ENCODE assay signal across 8 mouse cellular contexts in genomic region chr2:36135887-36136286, GRCm38 (mm10). TPM values are rescaled to one million over a fixed set of nuclear protein-coding genes. Genes with fewer than 3 reads are reported as not detected.
DNase-seq lines count a peak whose midpoint lies in the region; ATAC-seq and TF ChIP-seq lines count a peak whose summit lies in the region.

No protein-coding gene starts in this region.

- H3K79me2 ChIP-seq in CH12.LX (replicated peaks; ENCODE audit: control insufficient read depth, extremely low read depth, insufficient read depth, poor library complexity, severe bottlenecking): peaks cover 22% of the 10 kb centered on the region

- no peak for TF ChIP-seq CTCF in gastrocnemius, adult 2 months (IDR thresholded peaks at IDR 0.05)
- TF ChIP-seq CTCF in CH12.LX (conservative IDR thresholded peaks at IDR 0.05 in 1 of 2, IDR thresholded peaks at IDR 0.05 in 1 of 2; ENCODE audit: low read depth in 2 of 2, low read length in 2 of 2): no peak

- H3K36me3 ChIP-seq in CH12.LX (replicated peaks in 1 of 2; ENCODE audit: control insufficient read depth in 1 of 2, insufficient read depth in 1 of 2, low read length in 1 of 2): peaks cover 22 to 46% of the 10 kb centered on the region in 2 experiments
- H3K36me3 ChIP-seq in forebrain, embryonic 13.5 days (ENCODE audit: poor library complexity, severe bottlenecking): peaks cover 34% of the 10 kb centered on the region
- H3K36me3 ChIP-seq in liver, embryonic 13.5 days: peaks cover 35% of the 10 kb centered on the region

- no peak for DNase-seq in gastrocnemius, adult 2 months
- DNase-seq in gastrocnemius, adult 8-10 months (ENCODE audit: low spot score in 2 of 2): no peak
- no peak for DNase-seq in CH12.LX (ENCODE audit: extremely low read depth)
- DNase-seq in liver, embryonic 13.5 days: no peak
- no peak for DNase-seq in right cerebral cortex, postnatal 10 days (ENCODE audit: low spot score in 2 of 2)
- DNase-seq in embryo, embryonic 9.5 days (ENCODE audit: extremely low spot score): no peak
- no peak for DNase-seq in T-cell, adult 2 months (ENCODE audit: low spot score)

- H3K9ac ChIP-seq in CH12.LX (ENCODE audit: insufficient read depth, low read depth): peak overlapping the region; percentile 47
- peak overlapping the region; percentile 82 for H3K9ac ChIP-seq in forebrain, embryonic 13.5 days
- H3K9ac ChIP-seq in liver, embryonic 13.5 days: peak overlapping the region; percentile 86

- dilution Hi-C loops in CH12.LX (cut with MboI; ENCODE audit: extremely low pct_ligation_motif_present, extremely low pct_unique_long_range_greater_than_20kb, low sequenced_read_pairs): no loop called here

- ATAC-seq in forebrain, embryonic 13.5 days: no peak
- no peak for ATAC-seq in liver, embryonic 13.5 days (ENCODE audit: low read depth)

- H3K4me3 ChIP-seq in gastrocnemius, adult 2 months: peak overlapping the region; percentile 92
- peak overlapping the region; percentile 74 to 89 (median 88) for H3K4me3 ChIP-seq in CH12.LX (replicated peaks in 1 of 3; ENCODE audit: low read depth in 2 of 3, low read length in 2 of 3, poor library complexity in 1 of 3)
- peak overlapping the region; percentile 81 for H3K4me3 ChIP-seq in forebrain, embryonic 13.5 days
- H3K4me3 ChIP-seq in liver, embryonic 13.5 days (replicated peaks): peak overlapping the region; percentile 83

- WGBS in forebrain, embryonic 13.5 days: 1% methylated on average over 4 of the region's 4 CpGs
- WGBS in liver, embryonic 13.5 days (ENCODE audit: insufficient replicate concordance): under 1% methylated on average over 4 of the region's 4 CpGs

- H3K27me3 ChIP-seq in CH12.LX (replicated peaks): no peaks in the 10 kb centered on the region
- no peaks in the 10 kb centered on the region for H3K27me3 ChIP-seq in forebrain, embryonic 13.5 days
- no peaks in the 10 kb centered on the region for H3K27me3 ChIP-seq in liver, embryonic 13.5 days

- no peak for TF ChIP-seq EP300 in CH12.LX (IDR thresholded peaks at IDR 0.05; ENCODE audit: low read length)

- peaks cover 0 to 16% of the 10 kb centered on the region in 2 experiments; a peak in 2 of 4 replicates for H3K4me1 ChIP-seq in CH12.LX (ENCODE audit: control insufficient read depth in 1 of 2, insufficient read depth in 2 of 2)
- H3K4me1 ChIP-seq in forebrain, embryonic 13.5 days: peaks cover 14% of the 10 kb centered on the region
- peaks cover 36% of the 10 kb centered on the region for H3K4me1 ChIP-seq in liver, embryonic 13.5 days (replicated peaks)

- no peak for TF ChIP-seq POLR2A in CH12.LX (IDR thresholded peaks at IDR 0.05; ENCODE audit: low read depth, low read length)

- TF ChIP-seq RAD21 in CH12.LX (IDR thresholded peaks at IDR 0.05; ENCODE audit: low read depth, low read length): no peak

- intact Hi-C loops in gastrocnemius, adult 2 months (cut with DNase I): loop anchor here (5.0 kb wide), 1 partner anchor 89 kb away; the partner anchor contains the start of genes Morn5 and Ndufa8

- no peaks in the 10 kb centered on the region for H3K9me3 ChIP-seq in CH12.LX (replicated peaks; ENCODE audit: low read length)
- H3K9me3 ChIP-seq in forebrain, embryonic 13.5 days (replicated peaks): no peaks in the 10 kb centered on the region
- no peaks in the 10 kb centered on the region for H3K9me3 ChIP-seq in liver, embryonic 13.5 days (replicated peaks)

- in situ Hi-C loops in CH12.LX (cut with MboI; ENCODE audit: low pct_ligation_motif_present, low pct_unique_long_range_greater_than_20kb, low sequenced_read_pairs): no loop called here

- peak overlapping the region; percentile 85 for H3K4me2 ChIP-seq in CH12.LX (ENCODE audit: insufficient read depth, low read depth, poor library complexity, severe bottlenecking)
- H3K4me2 ChIP-seq in forebrain, embryonic 13.5 days: peak overlapping the region; percentile 75
- peak overlapping the region; percentile 75 for H3K4me2 ChIP-seq in liver, embryonic 13.5 days

- peak overlapping the region; percentile 97 for H3K27ac ChIP-seq in gastrocnemius, adult 2 months
- H3K27ac ChIP-seq in CH12.LX (ENCODE audit: insufficient read depth, low read depth): peak overlapping the region; percentile 47; the same call in 1 of the 2 replicates
- H3K27ac ChIP-seq in forebrain, embryonic 13.5 days: peak overlapping the region; percentile 74; the same call in 1 of the 2 replicates
- H3K27ac ChIP-seq in liver, embryonic 13.5 days: peak overlapping the region; percentile 88

TF ChIP-seq in CH12.LX, 34 proteins besides CTCF, POLR2A, EP300 and RAD21:
- TF ChIP-seq IRF4 (IDR thresholded peaks at IDR 0.05; ENCODE audit: low read depth, low read length) (no peak), MEF2A (IDR thresholded peaks at IDR 0.05; ENCODE audit: borderline replicate concordance, low read depth, low read length) (no peak), ZC3H11A (IDR thresholded peaks at IDR 0.05; ENCODE audit: low read depth, low read length) (no peak), PAX5 (IDR thresholded peaks at IDR 0.05; ENCODE audit: low read length) (no peak), CHD2 (IDR thresholded peaks at IDR 0.05; ENCODE audit: low read length) (no peak), ETS1 (conservative IDR thresholded peaks at IDR 0.05; ENCODE audit: low read depth, low read length) (no peak), ZMIZ1 (IDR thresholded peaks at IDR 0.05; ENCODE audit: low read depth, low read length) (no peak), JUN (IDR thresholded peaks at IDR 0.05; ENCODE audit: insufficient read depth, low read depth, low read length) (no peak), BHLHE40 (IDR thresholded peaks at IDR 0.05; ENCODE audit: low read depth, low read length) (no peak), ZKSCAN1 (IDR thresholded peaks at IDR 0.05; ENCODE audit: borderline replicate concordance, low read depth, low read length) (no peak), USF1 (IDR thresholded peaks at IDR 0.05; ENCODE audit: low read depth, low read length) (no peak), NELFE (IDR thresholded peaks at IDR 0.05; ENCODE audit: low read depth, low read length) (no peak)

RNA-seq across cellular contexts. Expression of gene Mrrf, which starts 0.3 kb away (rescaled TPM):
- 10 to 100 TPM; 15.8 to 16.7 TPM for total RNA-seq in gastrocnemius, adult 2 months (2021)
- 10 to 100 TPM; 16.5 to 19.6 (median 17.5) TPM for total RNA-seq in gastrocnemius, adult 8-10 months (2022)
- 18.5 and 20.9 TPM in 2 replicates for total RNA-seq in CH12.LX (2012; rRNA removed)
- 17.2 and 23.1 TPM in 2 replicates for total RNA-seq in CH12.LX (2014; rRNA removed)
- polyA plus RNA-seq in CH12.LX (2012; ENCODE audit: insufficient read length, low read depth): 22.2 and 33.1 TPM in 2 replicates
- 25.7 and 27.2 TPM in 2 replicates for polyA plus RNA-seq in forebrain, embryonic 13.5 days (2015; fragmentation: Nextera tagmentation; extraction: Ambion mirVana)
- 21.5 and 22.8 TPM in 2 replicates for polyA plus RNA-seq in liver, embryonic 13.5 days (2015; fragmentation: Nextera tagmentation; extraction: Ambion mirVana)

RNA-seq across cellular contexts. Expression of gene Rbm18, which starts 0.7 kb away (rescaled TPM):
- total RNA-seq in gastrocnemius, adult 2 months (2021): 10 to 100 TPM; 31.9 to 33.5 TPM
- total RNA-seq in gastrocnemius, adult 8-10 months (2022): 10 to 100 TPM; 29.7 to 36.4 (median 32.2) TPM
- total RNA-seq in CH12.LX (2012; rRNA removed): 12.4 and 13.3 TPM in 2 replicates
- 25.6 and 26.3 TPM in 2 replicates for total RNA-seq in CH12.LX (2014; rRNA removed)
- 14.9 and 17.0 TPM in 2 replicates for polyA plus RNA-seq in CH12.LX (2012; ENCODE audit: insufficient read length, low read depth)
- 140 and 143 TPM in 2 replicates for polyA plus RNA-seq in forebrain, embryonic 13.5 days (2015; fragmentation: Nextera tagmentation; extraction: Ambion mirVana)
- polyA plus RNA-seq in liver, embryonic 13.5 days (2015; fragmentation: Nextera tagmentation; extraction: Ambion mirVana): 23.6 and 27.2 TPM in 2 replicates

RNA-seq across cellular contexts. Expression of gene Lhx6, which starts 30.7 kb away (rescaled TPM):
- total RNA-seq in gastrocnemius, adult 2 months (2021): 1 to 10 TPM; 1.6 to 2.6 TPM
- total RNA-seq in gastrocnemius, adult 8-10 months (2022): 1 to 10 TPM; 1.2 to 1.5 (median 1.4) TPM
- 0.13 and 0.42 TPM in 2 replicates for total RNA-seq in CH12.LX (2012; rRNA removed)
- total RNA-seq in CH12.LX (2014; rRNA removed): 0.18 and 0.31 TPM in 2 replicates
- 0.11 and 0.30 TPM in 2 replicates for polyA plus RNA-seq in CH12.LX (2012; ENCODE audit: insufficient read length, low read depth)
- polyA plus RNA-seq in forebrain, embryonic 13.5 days (2015; fragmentation: Nextera tagmentation; extraction: Ambion mirVana): 25.9 and 33.7 TPM in 2 replicates
- 0.16 and 0.19 TPM in 2 replicates for polyA plus RNA-seq in liver, embryonic 13.5 days (2015; fragmentation: Nextera tagmentation; extraction: Ambion mirVana)

Comparison
In these comparisons a context has a peak if more than half of its experiments do, and no peak if none do; other contexts are left out.
1. H3K27ac ChIP-seq: peak in every context shown above with its lines; median percentile 97 in gastrocnemius, adult 2 months; 88 in liver, embryonic 13.5 days; 74 in forebrain, embryonic 13.5 days; 47 in CH12.LX.